Mouse (Mus musculus) bone marrow, adult 2 months (tissue): ENCODE results near the gene Fgr. TPM values are rescaled to one million over a fixed set of nuclear protein-coding genes. Genes with fewer than 3 reads are reported as not detected.

Experiments used
- H3K27ac ChIP-seq: fragments of 200-500 bp; 2 replicates; pipeline ENCODE4 v1.5.1; 2012; ENCODE audit warnings: low read depth, mild to moderate bottlenecking, control low read depth, inconsistent platforms, low read length; ENCODE audit not compliant: control insufficient read depth, poor library complexity, insufficient read depth
- H3K4me1 ChIP-seq: fragments of 200-500 bp; 2 replicates; pipeline ENCODE4 v1.6.1; 2011; ENCODE audit warnings: low read length; ENCODE audit not compliant: control insufficient read depth, insufficient read depth
- H3K4me3 ChIP-seq: fragments of 200-500 bp; replicated peaks from 2 replicates; pipeline ENCODE3; 2011; ENCODE audit warnings: mild to moderate bottlenecking, low read depth, low read length, control low read depth; ENCODE audit not compliant: control insufficient read depth
- CTCF ChIP-seq: fragments of 200-500 bp; IDR thresholded peaks from 2 replicates; pipeline ENCODE4 v1.5.1; 2011; ENCODE audit warnings: low read length, control low read depth; ENCODE audit not compliant: control insufficient read depth, insufficient read depth
- POLR2A ChIP-seq: fragments of 200-500 bp; IDR thresholded peaks from 2 replicates; pipeline ENCODE4 v1.6.1; 2011; ENCODE audit warnings: low read depth, mild to moderate bottlenecking, control low read depth, low read length, borderline replicate concordance; ENCODE audit not compliant: control insufficient read depth
- WGBS: fragments of 180-500 bp; shearing (Covaris S2); methylation state at CpG from one replicate; pipeline ENCODE4 v1.1.7; 2018; 5-methylcytosine and 5-hydroxymethylcytosine counted together
- polyA plus RNA-seq: library from polyadenylated mRNA; stranded (reverse); fragments of >200 nt; gene quantifications from 2 replicates; pipeline ENCODE4 v1.2.4, GENCODE M21; 2011; ENCODE audit warnings: low replicate concordance; ENCODE audit not compliant: missing spikeins, insufficient read depth, insufficient read length

Fgr gene
- polyA plus RNA-seq, 1 experiment, result 53.3 TPM

GRCm38 (mm10) chr4:132962628-132963027 is 11.3 kb upstream of the Fgr start:
- TF ChIP-seq POLR2A, result no peak
- no peak for TF ChIP-seq CTCF
- WGBS, result 27% methylated on average over 4 of the region's 4 CpGs
- Histone ChIP-seq H3K4me3 (no peak overlapping the region), H3K4me1 (peaks cover 15% of the 10 kb centered on the region), H3K27ac (no peak overlapping the region)

- H3K27ac ChIP-seq, result no peak overlapping the region
- H3K4me1 ChIP-seq, result peaks cover 15% of the 10 kb centered on the region
- WGBS, result 69% methylated on average over 2 of the region's 2 CpGs
- no peak for TF ChIP-seq CTCF
- no peak for TF ChIP-seq POLR2A
- H3K4me3 ChIP-seq, result no peak overlapping the region
Observed at GRCm38 (mm10) chr4:132963436-132963835, 10.5 kb upstream of the Fgr start.

GRCm38 (mm10) chr4:132964064-132964463 is 9.8 kb upstream of the Fgr start:
- Histone ChIP-seq H3K27ac (no peak overlapping the region), H3K4me3 (no peak overlapping the region), H3K4me1 (peaks cover 13% of the 10 kb centered on the region)
- no peak for TF ChIP-seq CTCF
- TF ChIP-seq POLR2A, result no peak
- 80% methylated on average over 3 of the region's 3 CpGs for WGBS

GRCm38 (mm10) chr4:132964473-132964872 is 9.4 kb upstream of the Fgr start:
- no peak overlapping the region for H3K27ac ChIP-seq
- H3K4me1 ChIP-seq, result peaks cover 13% of the 10 kb centered on the region
- no peak overlapping the region for H3K4me3 ChIP-seq
- TF ChIP-seq POLR2A, result no peak
- WGBS, result 77% methylated on average over 5 of the region's 5 CpGs

GRCm38 (mm10) chr4:132968105-132968938 is 5.6 kb upstream of the Fgr start:
- TF ChIP-seq POLR2A, result no peak
- TF ChIP-seq CTCF, result no peak
- WGBS, result 57% methylated on average over 6 of the region's 6 CpGs
- H3K4me3 ChIP-seq, result no peak overlapping the region
- peaks cover 11% of the 10 kb centered on the region for H3K4me1 ChIP-seq
- H3K27ac ChIP-seq, result no peak overlapping the region

GRCm38 (mm10) chr4:132971601-132972000 is 2.3 kb upstream of the Fgr start:
- peak overlapping the region; percentile 32; the same call in 1 of the 2 replicates for H3K27ac ChIP-seq
- TF ChIP-seq CTCF (no peak), POLR2A (no peak)
- H3K4me3 ChIP-seq, result no peak overlapping the region
- WGBS, result 54% methylated on average over 6 of the region's 6 CpGs
- peaks cover 12% of the 10 kb centered on the region for H3K4me1 ChIP-seq

GRCm38 (mm10) chr4:132972101-132972500 is 1.8 kb upstream of the Fgr start:
- 23% methylated on average over 3 of the region's 3 CpGs for WGBS
- TF ChIP-seq POLR2A (no peak), CTCF (no peak)
- Histone ChIP-seq H3K4me3 (no peak overlapping the region), H3K4me1 (peaks cover 12% of the 10 kb centered on the region), H3K27ac (peak overlapping the region; percentile 32)

GRCm38 (mm10) chr4:132972556-132972955 is 1.3 kb upstream of the Fgr start:
- peak overlapping the region; percentile 32 for H3K27ac ChIP-seq
- H3K4me1 ChIP-seq, result peaks cover 12% of the 10 kb centered on the region
- TF ChIP-seq POLR2A (no peak), CTCF (no peak)
- H3K4me3 ChIP-seq, result peak overlapping the region; percentile 5
- 35% methylated on average over 2 of the region's 2 CpGs for WGBS
